Mouse (Mus musculus) heart, embryonic 10.5 days (tissue): ENCODE measurements around the gene Mtcl1. TPM values are rescaled to one million over a fixed set of nuclear protein-coding genes. Genes with fewer than 3 reads are reported as not detected.

Experiments
- DNase-seq: peaks from one replicate; pipeline ENCODE4 v3.0.0-alpha.2; 2017; ENCODE audit warnings: low spot score
- H3K27ac ChIP-seq: fragments of 300-500 bp; sonication (generic); 2 replicates; pipeline ENCODE4 v1.5.1; 2016; ENCODE audit warnings: mild to moderate bottlenecking
- H3K27me3 ChIP-seq: fragments of 300-500 bp; sonication (generic); 2 replicates; pipeline ENCODE4 v1.6.1; 2016; ENCODE audit warnings: mild to moderate bottlenecking; ENCODE audit not compliant: poor library complexity, insufficient read depth, severe bottlenecking
- H3K36me3 ChIP-seq: fragments of 300-500 bp; sonication (generic); 2 replicates; pipeline ENCODE4 v1.6.1; 2016; ENCODE audit warnings: mild to moderate bottlenecking, moderate library complexity
- H3K4me1 ChIP-seq: fragments of 300-500 bp; sonication (generic); 2 replicates; pipeline ENCODE4 v1.6.1; 2016; ENCODE audit warnings: mild to moderate bottlenecking
- H3K4me3 ChIP-seq: fragments of 300-500 bp; sonication (generic); 2 replicates; pipeline ENCODE4 v1.5.1; 2016; ENCODE audit warnings: mild to moderate bottlenecking, moderate library complexity
- H3K9me3 ChIP-seq: fragments of 300-500 bp; sonication (generic); 2 replicates; pipeline ENCODE4 v1.6.1; 2016; ENCODE audit warnings: mild to moderate bottlenecking, moderate library complexity
- WGBS: fragments of 180-500 bp; shearing (Covaris S2); methylation state at CpG from one replicate; pipeline ENCODE4 v1.1.7; 2016; 5-methylcytosine and 5-hydroxymethylcytosine counted together
- polyA plus RNA-seq: library from polyadenylated mRNA; unstranded; fragments of >200 nt; fragmentation: Nextera tagmentation; extraction: Ambion mirVana; gene quantifications from 2 replicates; pipeline ENCODE4 v1.2.1, GENCODE M21; 2016

Mtcl1 gene
- polyA plus RNA-seq: 2.4 and 3.7 TPM in 2 replicates

GRCm38 (mm10) chr17:66449460-66450341 is at the start of gene Mtcl1:
Mtcl1 (minus strand) TSS chr17:66449750.
- peak within 1 kb of the TSS; percentile 84 for H3K4me3 ChIP-seq
- no peaks in the 10 kb centered on the region for H3K9me3 ChIP-seq
- peak; percentile 79 for DNase-seq
- under 1% methylated on average over 76 of the region's 76 CpGs for WGBS
- peaks cover 46% of the 10 kb centered on the region for H3K27me3 ChIP-seq
- no peaks in the 10 kb centered on the region for H3K36me3 ChIP-seq
- peaks cover 40% of the 10 kb centered on the region for H3K4me1 ChIP-seq
- peak within 1 kb of the TSS; percentile 89 for H3K27ac ChIP-seq

DNA sequence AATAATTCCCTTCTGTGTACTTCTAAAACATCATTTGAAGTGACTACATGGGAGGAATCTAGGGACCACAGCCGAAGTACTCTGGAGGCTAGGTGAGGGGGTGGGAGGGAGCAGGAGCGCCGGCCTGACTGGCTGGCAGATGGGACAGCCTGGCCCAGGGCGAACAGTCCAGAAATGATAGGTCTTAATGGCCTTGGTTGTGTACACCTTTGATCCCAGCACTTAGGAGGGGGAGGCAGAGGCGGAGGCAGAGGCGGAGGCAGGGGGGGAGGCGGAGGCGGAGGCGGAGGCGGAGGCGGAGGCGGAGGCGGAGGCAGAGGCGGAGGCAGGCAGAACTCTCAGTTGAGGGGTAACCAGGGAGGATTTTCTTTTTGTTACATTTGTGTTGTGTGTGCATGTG is 49.0 kb upstream of the Mtcl1 start:
- DNase-seq: no peak
- Histone ChIP-seq H3K36me3 (peaks cover 83% of the 10 kb centered on the region), H3K27ac (no peak overlapping the region), H3K4me3 (no peak overlapping the region), H3K9me3 (no peaks in the 10 kb centered on the region), H3K4me1 (no peaks in the 10 kb centered on the region), H3K27me3 (no peaks in the 10 kb centered on the region)
- WGBS: 89% methylated on average over 14 of the region's 14 CpGs

DNA sequence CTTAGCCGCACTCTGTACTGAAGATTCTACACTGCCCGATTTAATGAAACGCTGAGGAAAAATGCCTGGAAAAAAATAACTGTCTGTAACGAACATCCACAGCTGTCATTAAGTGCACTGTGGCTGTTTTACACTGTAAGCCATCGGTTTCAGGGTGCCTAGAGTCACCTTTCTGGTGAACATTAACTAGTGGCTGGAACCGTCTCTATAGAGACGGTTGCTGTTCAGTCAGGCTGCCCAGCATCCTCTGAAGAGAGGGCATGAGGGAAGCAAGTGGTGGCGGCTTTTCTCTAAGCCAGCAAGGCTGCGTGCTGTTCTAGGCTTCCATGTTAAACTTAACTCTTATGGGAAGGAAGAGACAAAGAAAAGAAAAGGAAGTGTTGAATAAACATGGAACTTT is 47.0 kb upstream of the Mtcl1 start:
- no peak for DNase-seq
- H3K27me3 ChIP-seq: no peaks in the 10 kb centered on the region
- H3K4me1 ChIP-seq: no peaks in the 10 kb centered on the region
- 95% methylated on average over 9 of the region's 9 CpGs for WGBS
- peaks cover 80% of the 10 kb centered on the region for H3K36me3 ChIP-seq
- no peak overlapping the region for H3K4me3 ChIP-seq
- H3K9me3 ChIP-seq: no peaks in the 10 kb centered on the region
- H3K27ac ChIP-seq: no peak overlapping the region

DNA sequence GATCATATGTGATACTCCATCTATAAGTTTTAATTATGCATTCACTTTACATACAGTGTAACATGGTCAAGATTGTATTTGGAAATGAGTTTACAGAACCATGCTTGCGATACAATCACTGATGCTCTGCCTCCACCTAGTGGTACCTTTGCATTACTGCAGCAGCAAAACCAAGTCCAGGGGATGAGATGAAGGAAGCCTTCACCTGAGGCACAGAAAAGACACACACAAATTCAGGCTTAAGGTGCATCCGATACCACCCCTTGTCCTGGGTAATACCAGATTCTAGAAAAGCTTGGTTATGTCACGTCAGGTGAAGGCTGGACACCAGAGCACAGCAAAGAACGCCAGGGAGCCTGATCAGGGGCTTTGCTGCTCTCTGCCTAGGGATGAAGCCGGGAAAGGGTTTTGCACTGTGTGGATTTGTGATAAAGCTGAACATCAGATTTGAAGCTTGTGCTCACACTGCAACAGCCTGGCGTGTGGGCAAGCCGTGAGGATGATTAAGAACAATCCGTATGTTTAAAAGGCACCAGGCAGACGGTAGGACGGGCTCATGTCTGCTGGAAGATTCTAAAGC is 40.6 kb upstream of the Mtcl1 start:
- Histone ChIP-seq H3K9me3 (no peaks in the 10 kb centered on the region), H3K36me3 (peaks cover 18% of the 10 kb centered on the region), H3K27me3 (no peaks in the 10 kb centered on the region), H3K27ac (no peak overlapping the region), H3K4me1 (peaks cover 14% of the 10 kb centered on the region), H3K4me3 (no peak overlapping the region)
- DNase-seq: no peak
- 44% methylated on average over 10 of the region's 10 CpGs for WGBS

- Histone ChIP-seq H3K4me1 (peaks cover 14% of the 10 kb centered on the region), H3K27ac (no peak overlapping the region), H3K9me3 (no peaks in the 10 kb centered on the region), H3K36me3 (no peaks in the 10 kb centered on the region), H3K27me3 (0 out of 2 replicates have a peak, but pooled peaks cover 13% of the 10 kb centered on the region), H3K4me3 (no peak overlapping the region)
- 87% methylated on average over 6 of the region's 6 CpGs for WGBS
- no peak for DNase-seq
Observed at GRCm38 (mm10) chr17:66486576-66486975, 37.0 kb upstream of the Mtcl1 start.

GRCm38 (mm10) chr17:66485742-66486141 is 36.2 kb upstream of the Mtcl1 start:
- no peaks in the 10 kb centered on the region for H3K36me3 ChIP-seq
- WGBS: 12% methylated on average over 11 of the region's 11 CpGs

DNA sequence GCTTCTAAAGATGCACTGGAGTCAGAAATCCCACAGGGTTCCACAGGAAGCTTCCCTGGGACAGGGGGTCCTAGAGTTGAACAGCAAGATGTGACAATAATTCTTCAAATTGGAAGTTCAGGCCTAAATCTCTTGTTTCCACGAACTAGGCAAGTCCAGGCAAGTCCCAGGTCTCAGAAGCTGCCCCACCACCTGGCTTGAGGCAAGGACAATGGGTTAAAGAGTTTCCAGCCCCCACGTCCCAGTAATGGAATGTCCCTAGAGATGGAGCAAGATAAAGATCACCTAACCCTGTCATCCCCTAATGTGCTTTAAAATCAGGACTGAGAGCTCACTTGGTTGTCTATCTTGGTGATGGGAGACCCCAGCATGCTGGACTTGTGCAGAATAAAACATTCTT is 35.4 kb upstream of the Mtcl1 start:
- no peaks in the 10 kb centered on the region for H3K36me3 ChIP-seq
- H3K27me3 ChIP-seq: peaks cover 21% of the 10 kb centered on the region
- H3K9me3 ChIP-seq: no peaks in the 10 kb centered on the region
- H3K27ac ChIP-seq: no peak overlapping the region
- 45% methylated on average over 2 of the region's 2 CpGs for WGBS
- no peak for DNase-seq
- peaks cover 23% of the 10 kb centered on the region for H3K4me1 ChIP-seq
- H3K4me3 ChIP-seq: no peak overlapping the region

More at GRCm38 (mm10) chr17:66485742-66486141, 36.2 kb upstream of the Mtcl1 start:
- Histone ChIP-seq H3K27ac (no peak overlapping the region), H3K4me3 (no peak overlapping the region), H3K9me3 (no peaks in the 10 kb centered on the region), H3K27me3 (peaks cover 20% of the 10 kb centered on the region), H3K4me1 (peaks cover 15% of the 10 kb centered on the region)
- DNase-seq: peak; percentile 84

DNA sequence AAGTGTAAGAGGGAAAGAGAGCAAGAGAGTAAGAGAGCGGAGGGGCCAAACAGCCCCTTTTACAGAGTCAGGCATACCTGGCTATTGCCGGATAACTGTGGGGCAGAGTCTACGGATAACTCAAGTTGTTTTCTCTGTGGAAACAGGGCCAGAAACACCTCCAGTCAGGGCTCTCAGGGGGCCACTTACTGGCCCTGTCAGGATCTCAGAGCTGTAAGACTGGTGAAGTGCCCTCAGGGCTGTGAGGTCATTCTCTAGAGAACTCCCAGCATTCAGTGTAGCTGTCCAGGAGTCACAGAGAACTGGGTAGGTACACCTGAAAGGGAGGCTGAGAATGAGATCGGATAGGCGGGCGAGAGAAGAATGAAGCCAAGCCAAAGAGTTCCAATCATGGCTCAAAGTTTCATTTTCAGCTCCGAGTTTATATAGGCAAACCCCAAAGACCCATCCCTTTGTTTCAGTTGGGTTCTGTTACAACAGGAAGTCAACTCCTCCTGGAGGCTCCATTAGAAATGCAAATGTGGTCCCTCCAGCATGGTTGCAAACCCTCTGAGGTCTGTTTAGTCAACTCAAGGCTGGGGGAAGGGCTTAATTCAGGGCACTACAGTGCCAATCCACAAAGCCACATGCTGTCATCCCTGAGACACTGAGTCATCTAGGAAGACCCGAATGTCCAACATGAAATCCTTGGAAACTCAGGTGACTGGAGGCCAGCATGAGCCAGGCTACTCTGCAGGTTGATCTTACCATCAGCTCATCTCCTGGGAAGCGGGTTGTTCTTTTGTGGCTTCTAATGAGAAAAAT is 34.3 kb upstream of the Mtcl1 start:
- Histone ChIP-seq H3K4me1 (peaks cover 34% of the 10 kb centered on the region), H3K27ac (no peak overlapping the region), H3K27me3 (peaks cover 21% of the 10 kb centered on the region), H3K36me3 (no peaks in the 10 kb centered on the region), H3K9me3 (no peaks in the 10 kb centered on the region), H3K4me3 (no peak overlapping the region)
- no peak for DNase-seq
- 59% methylated on average over 9 of the region's 9 CpGs for WGBS

DNA sequence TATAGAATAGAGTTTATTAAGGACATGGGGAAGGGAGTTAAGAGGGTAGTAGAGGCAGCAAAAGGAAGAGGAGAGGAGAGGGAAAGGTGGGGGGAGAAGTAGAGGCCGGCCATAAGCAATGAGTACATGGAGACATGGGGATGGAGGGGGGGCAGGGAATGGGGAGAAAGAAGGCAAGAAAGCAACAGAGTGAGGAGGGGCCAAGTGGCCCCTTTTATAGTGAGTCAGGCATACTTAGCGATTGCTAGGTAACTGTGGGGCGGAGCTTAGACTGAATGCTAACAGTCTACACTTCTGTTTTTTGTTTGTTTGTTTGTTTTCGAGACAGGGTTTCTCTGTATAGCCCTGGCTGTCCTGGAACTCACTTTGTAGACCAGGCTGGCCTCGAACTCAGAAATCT is 31.7 kb upstream of the Mtcl1 start:
- WGBS: 65% methylated on average over 5 of the region's 5 CpGs
- H3K27ac ChIP-seq: no peak overlapping the region
- no peaks in the 10 kb centered on the region for H3K9me3 ChIP-seq
- H3K27me3 ChIP-seq: peaks cover 21% of the 10 kb centered on the region
- no peaks in the 10 kb centered on the region for H3K36me3 ChIP-seq
- no peak overlapping the region for H3K4me3 ChIP-seq
- peaks cover 24% of the 10 kb centered on the region for H3K4me1 ChIP-seq
- no peak for DNase-seq

GRCm38 (mm10) chr17:66480491-66481278 is 31.1 kb upstream of the Mtcl1 start:
- no peak for DNase-seq
- H3K9me3 ChIP-seq: no peaks in the 10 kb centered on the region
- H3K27me3 ChIP-seq: peaks cover 21% of the 10 kb centered on the region
- peak overlapping the region; percentile 54 for H3K4me3 ChIP-seq
- H3K36me3 ChIP-seq: no peaks in the 10 kb centered on the region
- H3K27ac ChIP-seq: peak overlapping the region; percentile 36; the same call in 1 of the 2 replicates
- WGBS: 24% methylated on average over 17 of the region's 17 CpGs
- peaks cover 21% of the 10 kb centered on the region for H3K4me1 ChIP-seq

DNA sequence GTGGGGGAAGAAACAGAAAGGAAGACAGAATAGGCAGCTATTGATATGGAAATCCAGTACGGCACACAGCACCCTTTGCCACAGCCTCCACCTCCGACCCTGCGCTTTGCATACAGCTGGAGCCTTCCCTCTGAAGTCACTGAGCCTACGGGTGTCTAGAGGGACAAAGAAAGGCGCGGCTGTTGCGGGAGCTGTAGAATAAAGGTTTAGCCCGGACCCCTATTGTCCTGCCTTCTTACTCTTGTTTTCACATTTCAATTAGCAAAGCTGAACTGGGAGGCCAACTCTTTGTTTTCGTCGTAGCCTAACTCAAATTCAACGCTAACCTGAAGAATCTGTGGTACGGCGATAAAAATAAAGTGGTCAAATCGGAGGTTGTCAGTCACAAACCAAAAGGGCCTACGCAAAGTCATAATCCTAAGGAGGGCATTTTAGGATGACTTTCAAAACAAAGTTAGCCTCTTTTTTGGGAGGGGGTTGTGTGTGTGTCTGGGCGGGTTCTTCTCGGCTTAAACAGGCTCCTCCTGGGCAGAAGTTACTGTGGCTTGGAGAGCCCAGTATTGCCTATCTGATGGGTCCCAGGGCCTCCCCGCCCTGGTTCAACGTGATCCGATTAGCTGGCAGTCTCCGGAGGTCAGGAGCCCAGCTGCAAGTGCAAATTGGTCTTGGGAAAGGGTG is 30.4 kb upstream of the Mtcl1 start:
- 2% methylated on average over 21 of the region's 21 CpGs for WGBS
- DNase-seq: peak; percentile 80
- Histone ChIP-seq H3K4me3 (peak overlapping the region; percentile 54), H3K36me3 (no peaks in the 10 kb centered on the region), H3K4me1 (peaks cover 20% of the 10 kb centered on the region), H3K27ac (peak overlapping the region; percentile 36), H3K9me3 (no peaks in the 10 kb centered on the region), H3K27me3 (peaks cover 21% of the 10 kb centered on the region)

GRCm38 (mm10) chr17:66479311-66479710 is 29.8 kb upstream of the Mtcl1 start:
- 4% methylated on average over 13 of the region's 13 CpGs for WGBS
- H3K27ac ChIP-seq: peak overlapping the region; percentile 36

More at GRCm38 (mm10) chr17:66479311-66479710, 29.8 kb upstream of the Mtcl1 start:
- H3K9me3 ChIP-seq: peaks cover 3% of the 10 kb centered on the region; the same call in 1 of the 2 replicates
- H3K27me3 ChIP-seq: peaks cover 16% of the 10 kb centered on the region
- H3K4me1 ChIP-seq: peaks cover 20% of the 10 kb centered on the region
- no peaks in the 10 kb centered on the region for H3K36me3 ChIP-seq
- DNase-seq: peak; percentile 83
- H3K4me3 ChIP-seq: peak overlapping the region; percentile 54
